Mouse (Mus musculus): ENCODE data around the gene Oat.

DNA sequence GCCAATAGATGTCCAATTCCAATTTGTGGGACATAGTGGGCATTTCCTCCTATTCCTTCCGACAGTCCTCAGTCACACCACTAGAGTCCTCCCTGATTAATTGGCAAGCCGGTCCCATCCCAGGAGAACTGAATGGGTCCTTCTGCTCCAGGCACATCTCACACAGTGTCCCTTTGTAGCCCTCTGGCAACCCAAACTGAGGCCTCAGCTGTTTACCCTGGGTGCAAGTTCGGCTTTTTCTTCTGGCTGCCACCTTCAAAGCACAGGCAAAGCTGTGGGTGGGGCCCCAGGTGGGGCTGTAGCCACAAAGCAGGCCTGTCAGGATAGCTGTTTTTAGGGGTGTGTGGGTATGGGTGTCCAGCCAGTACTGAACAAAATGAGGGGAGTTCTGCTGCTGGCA is 29.1 kb downstream of the Oat start:
- TF ChIP-seq CTCF (IDR thresholded peaks at IDR 0.05; ENCODE audit: extremely low read depth, insufficient read depth, low read length) (no peak), POLR2A (IDR thresholded peaks at IDR 0.05; ENCODE audit: extremely low read depth, insufficient read depth, low read length) (no peak)

Measured in cortical plate, adult 2 months (tissue).